ENCODE assay signal across 12 mouse cellular contexts in the genomic region with DNA sequence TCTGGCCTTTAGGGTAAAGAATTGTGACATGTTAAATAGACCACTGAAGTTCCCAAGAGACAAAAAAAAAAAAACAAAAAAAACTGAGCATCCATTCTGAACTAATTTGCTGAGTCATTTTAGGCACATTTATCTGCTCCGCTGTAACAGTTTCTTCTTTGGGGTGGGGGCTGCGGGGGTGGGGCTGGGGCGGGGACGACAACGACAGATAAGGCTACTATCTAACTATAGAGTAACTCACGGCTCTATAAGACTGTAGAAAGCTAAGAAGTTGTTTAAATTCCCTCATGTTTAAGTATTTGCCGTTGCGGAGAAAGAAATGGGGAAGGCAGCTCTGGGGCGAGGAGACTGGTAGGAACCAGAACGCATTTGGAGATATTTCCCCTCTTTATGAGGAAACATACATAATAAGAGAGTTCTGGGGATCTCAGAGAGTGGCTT.
DNase-seq lines count a peak whose midpoint lies in the region; ATAC-seq and TF ChIP-seq lines count a peak whose summit lies in the region.
"Had no signal": no experiment of that assay in that cellular context is flagged by ENCODE, and none has a peak within 500 bp of the region (broad histone marks: within the 10 kb centered on the region; RNA-seq: fewer than 3 reads in every experiment).

No protein-coding gene starts in this region.

- no peak for DNase-seq in CH12.LX (ENCODE audit: extremely low read depth)
- DNase-seq in limb, embryonic 10.5 days (ENCODE audit: low spot score) = no peak
- no peak for DNase-seq in thymus, postnatal 4 days
- DNase-seq in urinary bladder, adult 18-20 months (ENCODE audit: low spot score in 2 of 2) = no peak
- DNase-seq in cerebellum, postnatal 36 days = no peak

- no peak for TF ChIP-seq RAD21 in CH12.LX (IDR thresholded peaks at IDR 0.05; ENCODE audit: low read depth, low read length)

- TF ChIP-seq EP300 in CH12.LX (IDR thresholded peaks at IDR 0.05; ENCODE audit: low read length) (no peak), ES-Bruce4 (IDR thresholded peaks at IDR 0.05; ENCODE audit: insufficient read depth, low read depth, low read length) (no peak)

- H3K4me3 ChIP-seq in CH12.LX (replicated peaks in 1 of 3; ENCODE audit: low read depth in 2 of 3, low read length in 2 of 3, poor library complexity in 1 of 3) (no peak overlapping the region), ES-Bruce4 (ENCODE audit: low read depth, low read length) (no peak overlapping the region)
- no peak overlapping the region for H3K4me3 ChIP-seq in limb, embryonic 10.5 days
- H3K4me3 ChIP-seq in liver, embryonic 16.5 days (ENCODE audit: low read depth, low read length) = peak overlapping the region; percentile 38
- H3K4me3 ChIP-seq: embryonic facial prominence, embryonic 10.5 days; forebrain, embryonic 15.5 days; midbrain, embryonic 15.5 days; neural tube, embryonic 15.5 days had no signal

- dilution Hi-C loops in CH12.LX (cut with MboI; ENCODE audit: extremely low pct_ligation_motif_present, extremely low pct_unique_long_range_greater_than_20kb, low sequenced_read_pairs) = no loop called here

- no peak overlapping the region for H3K4me2 ChIP-seq in CH12.LX (ENCODE audit: insufficient read depth, low read depth, poor library complexity, severe bottlenecking)
- H3K4me2 ChIP-seq in liver, embryonic 16.5 days (ENCODE audit: low read depth, low read length) = peak overlapping the region; percentile 57
- H3K4me2 ChIP-seq: forebrain, embryonic 15.5 days; midbrain, embryonic 15.5 days; neural tube, embryonic 15.5 days had no signal

- no peaks in the 10 kb centered on the region for H3K79me2 ChIP-seq in CH12.LX (replicated peaks; ENCODE audit: control insufficient read depth, extremely low read depth, insufficient read depth, poor library complexity, severe bottlenecking)

- TF ChIP-seq POLR2A in CH12.LX (IDR thresholded peaks at IDR 0.05; ENCODE audit: low read depth, low read length) (no peak), ES-Bruce4 (IDR thresholded peaks at IDR 0.05; ENCODE audit: insufficient read depth, low read length) (no peak)

- in situ Hi-C loops in CH12.LX (cut with MboI; ENCODE audit: low pct_ligation_motif_present, low pct_unique_long_range_greater_than_20kb, low sequenced_read_pairs) = loop anchor here (10.0 kb wide), 3 partner anchors 158 to 388 kb away; partner anchors contain the start of genes 2210016F16Rik, Gkap1 and Idnk

- ATAC-seq in liver, embryonic 16.5 days (ENCODE audit: low read depth) = peak; percentile 82

- TF ChIP-seq CTCF in CH12.LX (conservative IDR thresholded peaks at IDR 0.05 in 1 of 2, IDR thresholded peaks at IDR 0.05 in 1 of 2; ENCODE audit: low read depth in 2 of 2, low read length in 2 of 2) (no peak), ES-Bruce4 (IDR thresholded peaks at IDR 0.05; ENCODE audit: low read depth, low read length) (no peak)

- WGBS in limb, embryonic 10.5 days = 82% methylated on average over 10 of the region's 10 CpGs
- WGBS in liver, embryonic 16.5 days (ENCODE audit: insufficient replicate concordance) = 27% methylated on average over 10 of the region's 10 CpGs

- H3K27ac ChIP-seq in CH12.LX (ENCODE audit: insufficient read depth, low read depth) (no peak overlapping the region), ES-Bruce4 (ENCODE audit: insufficient read depth, low read length) (no peak overlapping the region)
- H3K27ac ChIP-seq in limb, embryonic 10.5 days = 0 out of 2 replicates have a peak overlapping the region, but pooled peaks have one; percentile 14
- peak overlapping the region; percentile 90 for H3K27ac ChIP-seq in liver, embryonic 16.5 days (ENCODE audit: low read length)
- H3K27ac ChIP-seq: embryonic facial prominence, embryonic 10.5 days; kidney, postnatal 0 days; neural tube, embryonic 15.5 days had no signal

- no peak overlapping the region for H3K9ac ChIP-seq in CH12.LX (ENCODE audit: insufficient read depth, low read depth)
- 0 out of 2 replicates have a peak overlapping the region, but pooled peaks have one; percentile 7 for H3K9ac ChIP-seq in ES-Bruce4 (ENCODE audit: low read depth, poor library complexity, severe bottlenecking)
- H3K9ac ChIP-seq in liver, embryonic 16.5 days (ENCODE audit: low read depth, low read length) = peak overlapping the region; percentile 47
- H3K9ac ChIP-seq: forebrain, embryonic 15.5 days; midbrain, embryonic 15.5 days; neural tube, embryonic 15.5 days had no signal

- H3K9me3 ChIP-seq in CH12.LX (replicated peaks; ENCODE audit: low read length) (no peaks in the 10 kb centered on the region), ES-Bruce4 (replicated peaks; ENCODE audit: control insufficient read depth, insufficient read depth, low read length, poor library complexity, severe bottlenecking) (no peaks in the 10 kb centered on the region)
- H3K9me3 ChIP-seq in limb, embryonic 10.5 days (replicated peaks) = no peaks in the 10 kb centered on the region
- no peaks in the 10 kb centered on the region for H3K9me3 ChIP-seq in liver, embryonic 16.5 days (replicated peaks; ENCODE audit: control insufficient read depth, low read length)
- H3K9me3 ChIP-seq: embryonic facial prominence, embryonic 10.5 days; forebrain, embryonic 15.5 days; midbrain, embryonic 15.5 days; neural tube, embryonic 15.5 days had no signal

- H3K4me1 ChIP-seq in CH12.LX (ENCODE audit: control insufficient read depth in 1 of 2, insufficient read depth in 2 of 2) = peaks cover 0 to 17% of the 10 kb centered on the region in 2 experiments; a peak in 2 of 4 replicates
- H3K4me1 ChIP-seq in ES-Bruce4 (ENCODE audit: control insufficient read depth, insufficient read depth, low read length) = peaks cover 1% of the 10 kb centered on the region
- peaks cover 28% of the 10 kb centered on the region for H3K4me1 ChIP-seq in limb, embryonic 10.5 days
- peaks cover 21% of the 10 kb centered on the region for H3K4me1 ChIP-seq in liver, embryonic 16.5 days (ENCODE audit: control insufficient read depth, low read depth, low read length)

- H3K36me3 ChIP-seq in CH12.LX (replicated peaks in 1 of 2; ENCODE audit: control insufficient read depth in 1 of 2, insufficient read depth in 1 of 2, low read length in 1 of 2) = no peaks in the 10 kb centered on the region
- no peaks in the 10 kb centered on the region for H3K36me3 ChIP-seq in ES-Bruce4 (ENCODE audit: control insufficient read depth, insufficient read depth, low read length, poor library complexity, severe bottlenecking)
- H3K36me3 ChIP-seq in limb, embryonic 10.5 days = no peaks in the 10 kb centered on the region
- H3K36me3 ChIP-seq in liver, embryonic 16.5 days (ENCODE audit: control insufficient read depth, insufficient read depth) = no peaks in the 10 kb centered on the region
- H3K36me3 ChIP-seq: embryonic facial prominence, embryonic 10.5 days; forebrain, embryonic 15.5 days; midbrain, embryonic 15.5 days; neural tube, embryonic 15.5 days had no signal

- H3K27me3 ChIP-seq in CH12.LX (replicated peaks) (no peaks in the 10 kb centered on the region), ES-Bruce4 (ENCODE audit: control insufficient read depth, insufficient read depth, low read length, poor library complexity, severe bottlenecking) (no peaks in the 10 kb centered on the region)
- H3K27me3 ChIP-seq in limb, embryonic 10.5 days (ENCODE audit: low read depth, poor library complexity, severe bottlenecking) = no peaks in the 10 kb centered on the region
- no peaks in the 10 kb centered on the region for H3K27me3 ChIP-seq in liver, embryonic 16.5 days (ENCODE audit: control insufficient read depth, insufficient read depth, low read depth, low read length)
- H3K27me3 ChIP-seq: forebrain, embryonic 15.5 days; midbrain, embryonic 15.5 days had no signal

TF ChIP-seq in CH12.LX, 34 proteins besides CTCF, POLR2A, EP300 and RAD21:
- no peak for TF ChIP-seq ZMIZ1 (IDR thresholded peaks at IDR 0.05; ENCODE audit: low read depth, low read length)
- no peak for TF ChIP-seq CHD1 (IDR thresholded peaks at IDR 0.05; ENCODE audit: low read depth, low read length)
- TF ChIP-seq NELFE (IDR thresholded peaks at IDR 0.05; ENCODE audit: low read depth, low read length) = no peak
- TF ChIP-seq BHLHE40 (IDR thresholded peaks at IDR 0.05; ENCODE audit: low read depth, low read length) = no peak
- no peak for TF ChIP-seq TBP (conservative IDR thresholded peaks at IDR 0.05; ENCODE audit: low read depth, low read length)
- TF ChIP-seq ZNF384 (IDR thresholded peaks at IDR 0.05; ENCODE audit: low read depth, low read length) = peak; percentile 60
- TF ChIP-seq JUN (IDR thresholded peaks at IDR 0.05; ENCODE audit: insufficient read depth, low read depth, low read length) = no peak

Comparison
In these comparisons a context has a peak if more than half of its experiments do, and no peak if none do; other contexts are left out.
1. H3K27ac ChIP-seq: peak in limb, embryonic 10.5 days (single experiment) and liver, embryonic 16.5 days (single experiment); none in CH12.LX (single experiment) and ES-Bruce4 (single experiment).